Mouse (Mus musculus) liver, adult 2 months (tissue): ENCODE measurements around the gene Rassf5.

Experiments used
- CTCF ChIP-seq: fragments of 200-500 bp; IDR thresholded peaks from 2 replicates; pipeline ENCODE4 v1.5.1; 2011; ENCODE audit warnings: low read depth, low read length, control low read depth
- POLR2A ChIP-seq: fragments of 200-500 bp; IDR thresholded peaks from 2 replicates; pipeline ENCODE4 v1.6.1; 2011; ENCODE audit warnings: low read length, control low read depth; ENCODE audit not compliant: insufficient read depth; ENCODE audit errors: extremely low read depth

DNA sequence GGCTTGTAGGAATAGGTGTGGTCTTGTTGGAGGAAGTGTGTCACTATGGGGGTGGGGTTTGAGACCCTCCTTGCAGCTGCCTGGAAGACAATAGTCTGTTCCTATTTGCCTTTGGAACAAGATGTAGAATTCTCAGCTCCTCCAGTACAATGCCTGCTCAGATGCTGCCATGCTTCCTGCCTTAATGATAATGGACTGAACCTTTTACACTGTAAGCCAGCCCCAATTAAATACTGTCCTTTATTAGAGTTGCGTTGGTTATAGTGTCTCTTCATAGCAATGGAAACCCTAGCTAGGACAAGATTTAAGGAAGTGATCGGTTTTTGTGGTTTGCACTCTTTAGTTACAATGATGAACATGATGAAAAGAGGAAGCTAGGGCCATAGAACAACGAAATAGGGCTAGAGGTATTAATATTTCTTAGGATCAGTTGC is 98.9 kb downstream of the Rassf5 start:
- TF ChIP-seq CTCF (no peak), POLR2A (no peak)
